Mouse (Mus musculus) spleen, adult 18-20 months (tissue): Measurements from ENCODE around the gene Elane.
"Not testable (repeated sequence)": the region's sequence is repeated elsewhere in the genome, so short reads cannot be mapped to it uniquely, and the experiment has no call there.

Experiments
- DNase-seq, 2 experiments: peaks; one replicate each; pipeline ENCODE4 v3.0.0; 2022; ENCODE audit warnings: mixed read lengths in 2 of 2

Elane gene

GRCm38 (mm10) chr10:79883297-79884084 is 2.6 kb upstream of the Elane start:
- DNase-seq = peak; percentile 49 to 77

- no peak for DNase-seq
Measured at GRCm38 (mm10) chr10:79884446-79884845, 1.6 kb upstream of the Elane start.

GRCm38 (mm10) chr10:79884938-79885337 is 1.1 kb upstream of the Elane start:
- not testable (repeated sequence) for DNase-seq

- DNase-seq = no peak
Measured at GRCm38 (mm10) chr10:79886611-79887010, 564 bp downstream of the Elane start.

DNA sequence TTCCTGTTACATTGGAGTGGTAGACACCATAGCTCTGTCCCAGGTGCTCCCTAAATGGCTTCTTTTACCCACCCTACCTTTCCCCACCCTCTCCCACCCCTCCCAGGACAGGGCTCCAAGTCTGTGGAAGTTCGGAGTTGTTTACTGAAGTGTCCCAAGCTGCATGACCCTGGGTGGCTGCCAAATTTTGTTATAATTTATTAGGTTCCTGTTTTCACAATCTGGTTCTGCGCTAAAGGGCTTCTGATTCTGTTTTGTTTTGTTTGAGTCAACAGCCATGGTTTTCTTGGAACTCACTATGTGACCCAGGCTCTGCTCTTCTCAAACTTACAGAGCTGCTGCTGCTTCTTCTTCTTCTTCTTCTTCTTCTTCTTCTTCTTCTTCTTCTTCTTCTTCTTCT is 3.3 kb downstream of the Elane start:
- no peak for DNase-seq

DNA sequence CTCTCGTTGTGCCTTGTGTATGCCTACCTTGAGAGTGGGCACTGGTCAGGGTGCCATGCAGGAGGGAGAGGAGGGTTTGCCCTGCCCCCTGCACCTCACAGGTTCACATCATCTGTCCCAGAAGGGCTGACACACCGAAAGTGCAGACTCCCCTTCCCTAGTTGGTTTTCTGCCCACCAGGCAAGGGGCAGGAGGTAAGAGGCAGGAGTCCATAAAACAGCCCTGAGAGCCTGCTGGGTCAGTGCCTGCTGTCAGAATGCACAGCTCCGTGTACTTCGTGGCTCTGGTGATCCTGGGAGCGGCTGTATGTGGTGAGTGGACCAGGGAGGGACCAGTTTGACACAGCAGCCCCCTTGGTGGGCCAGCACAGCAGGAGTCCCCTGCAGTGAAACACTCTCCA is 4.6 kb downstream of the Elane start, which contains the start of gene Cfd:
TSS of gene Cfd (plus strand) at position 184 of the 400 bp plus-strand sequence.
- no peak for DNase-seq

GRCm38 (mm10) chr10:79892451-79893118 is 6.5 kb downstream of the Elane start:
- peak; percentile 64 to 79 for DNase-seq

DNA sequence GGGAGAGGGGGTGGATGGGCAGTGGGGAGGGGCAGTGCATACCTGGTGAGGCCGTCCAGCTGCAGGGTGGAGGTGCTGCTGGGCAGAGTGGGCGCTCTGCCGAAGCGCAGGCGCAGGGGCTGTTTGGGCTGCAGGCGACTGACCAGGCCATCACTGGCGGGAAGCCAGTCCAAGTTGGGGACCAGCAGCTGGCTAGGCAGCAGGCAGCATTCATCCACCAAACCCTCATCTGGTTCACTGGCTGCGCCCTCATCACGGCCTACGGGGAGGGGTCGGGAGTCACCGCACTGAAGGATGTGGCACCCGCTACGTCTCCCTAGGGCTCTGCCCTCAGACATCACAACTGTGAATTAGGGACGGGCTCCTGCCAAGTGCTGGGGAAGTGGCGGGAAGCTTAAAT is 10.3 kb downstream of the Elane start:
- DNase-seq = no peak

GRCm38 (mm10) chr10:79896814-79897213 is 10.8 kb downstream of the Elane start:
- no peak for DNase-seq

DNA sequence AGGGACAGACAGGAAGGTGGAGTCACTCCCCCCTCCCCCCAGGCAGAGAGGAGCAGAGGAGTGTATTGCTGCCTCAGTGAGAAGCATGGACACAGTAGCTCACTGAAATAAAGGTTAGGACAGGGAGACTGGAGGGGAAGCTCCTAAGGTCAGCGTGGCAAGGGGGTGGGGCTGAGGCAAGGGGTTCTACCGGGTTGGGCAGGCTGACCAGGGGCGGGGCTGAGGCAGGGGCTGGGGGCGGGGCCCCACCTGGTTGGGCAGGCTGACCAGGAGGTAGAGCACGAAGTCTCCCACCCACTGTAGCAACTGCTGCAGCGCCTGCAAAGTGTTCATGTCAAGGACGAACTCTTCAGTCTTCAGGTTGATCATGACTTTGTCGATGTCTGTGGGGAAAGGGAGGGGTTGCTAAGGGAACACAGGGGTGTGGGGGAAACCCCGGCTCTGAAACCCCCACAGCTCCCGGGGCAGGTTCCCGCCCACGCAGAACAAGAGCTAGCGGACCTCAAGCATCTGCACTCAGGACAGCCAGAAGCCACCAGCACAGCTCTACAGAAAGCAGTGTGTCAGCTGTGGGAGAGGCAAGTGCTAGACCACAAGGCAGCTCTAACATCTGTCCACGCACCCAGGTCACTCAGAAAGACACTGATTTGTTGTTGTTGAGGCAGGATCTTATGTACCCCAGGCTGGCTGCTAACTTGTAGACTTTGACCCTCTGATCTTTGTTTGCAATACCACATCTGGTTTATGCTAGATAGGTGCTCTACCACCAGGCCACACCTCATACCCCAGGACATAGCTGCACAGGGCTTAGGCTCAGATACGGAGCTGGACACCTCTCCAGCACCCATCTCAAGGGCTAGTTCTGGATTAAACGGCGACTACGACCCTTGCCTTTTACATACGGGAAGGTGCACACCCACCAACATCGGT is 11.5 kb downstream of the Elane start:
- no peak for DNase-seq

- DNase-seq = no peak
Measured at GRCm38 (mm10) chr10:79900951-79901410, 14.9 kb downstream of the Elane start.

- DNase-seq = no peak
Measured at GRCm38 (mm10) chr10:79906712-79907111, 20.7 kb downstream of the Elane start.

DNA sequence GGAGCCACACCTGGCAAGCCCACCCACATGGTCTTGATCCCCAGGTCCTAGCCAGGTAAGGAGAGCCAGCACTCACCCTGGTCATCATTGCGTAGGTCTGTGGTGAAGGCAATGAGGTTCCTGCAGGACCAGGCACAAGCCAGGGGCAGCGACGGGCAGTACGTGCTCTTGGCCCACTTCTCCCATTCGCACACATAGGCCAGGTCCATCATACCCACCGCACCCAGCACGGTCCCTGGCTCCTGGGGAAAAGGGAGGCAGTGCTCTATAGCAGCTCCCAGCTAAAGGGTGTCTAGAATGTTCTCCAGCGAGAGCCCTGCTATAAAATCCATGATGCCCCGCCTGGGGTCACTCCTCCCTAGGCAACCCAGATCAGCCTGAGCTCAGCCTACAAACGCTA is 21.4 kb downstream of the Elane start:
- DNase-seq = no peak

GRCm38 (mm10) chr10:79908167-79909091 is 22.4 kb downstream of the Elane start, which contains the start of gene Med16:
Gene Med16 (minus strand): TSS chr10:79908923.
- DNase-seq = peak; percentile 96 to 97

DNA sequence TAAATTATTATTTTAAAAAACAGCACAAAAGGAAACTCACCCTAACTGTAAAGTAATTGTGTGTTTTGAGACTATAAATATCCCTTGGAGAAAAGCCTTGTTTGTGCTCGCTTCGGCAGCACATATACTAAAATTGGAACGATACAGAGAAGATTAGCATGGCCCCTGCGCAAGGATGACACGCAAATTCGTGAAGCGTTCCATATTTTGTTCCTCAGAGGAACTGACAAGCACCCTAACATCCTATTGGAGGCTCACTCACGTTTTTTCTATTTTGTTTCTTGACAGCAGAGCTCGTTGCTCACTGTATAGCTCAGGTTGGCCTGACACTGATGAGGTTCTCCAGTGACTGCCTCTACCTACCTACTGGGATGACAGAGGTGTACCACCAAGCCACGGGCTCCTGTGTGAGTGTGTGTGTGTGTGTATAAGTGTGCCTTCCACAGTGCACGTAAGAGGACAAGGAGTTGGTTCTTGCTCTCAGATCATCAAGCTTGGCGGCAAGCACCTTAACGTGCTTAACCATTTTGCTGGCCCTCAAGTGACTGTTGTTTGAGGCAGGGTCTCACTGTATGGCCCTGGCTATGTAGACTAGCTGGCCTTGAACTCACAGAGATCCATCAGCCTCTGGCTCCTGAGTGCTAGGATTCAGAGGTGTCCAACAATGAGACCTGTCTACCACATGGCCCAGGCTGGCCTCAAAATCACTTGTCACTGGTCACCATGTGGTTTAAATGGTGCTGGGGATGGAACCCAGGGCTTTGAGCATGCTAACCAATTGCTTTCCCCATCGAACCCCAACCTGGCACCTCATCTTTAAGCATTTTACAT is 23.3 kb downstream of the Elane start:
- DNase-seq = no peak

- DNase-seq = no peak
Measured at GRCm38 (mm10) chr10:79910556-79910955, 24.5 kb downstream of the Elane start, which contains the start of gene Gm26602. Gene Gm26602 (plus strand): TSS chr10:79910856.

- no peak for DNase-seq
Measured at GRCm38 (mm10) chr10:79912412-79912811, 26.4 kb downstream of the Elane start.

- DNase-seq = no peak
Measured at GRCm38 (mm10) chr10:79914131-79914947, 28.3 kb downstream of the Elane start.

DNA sequence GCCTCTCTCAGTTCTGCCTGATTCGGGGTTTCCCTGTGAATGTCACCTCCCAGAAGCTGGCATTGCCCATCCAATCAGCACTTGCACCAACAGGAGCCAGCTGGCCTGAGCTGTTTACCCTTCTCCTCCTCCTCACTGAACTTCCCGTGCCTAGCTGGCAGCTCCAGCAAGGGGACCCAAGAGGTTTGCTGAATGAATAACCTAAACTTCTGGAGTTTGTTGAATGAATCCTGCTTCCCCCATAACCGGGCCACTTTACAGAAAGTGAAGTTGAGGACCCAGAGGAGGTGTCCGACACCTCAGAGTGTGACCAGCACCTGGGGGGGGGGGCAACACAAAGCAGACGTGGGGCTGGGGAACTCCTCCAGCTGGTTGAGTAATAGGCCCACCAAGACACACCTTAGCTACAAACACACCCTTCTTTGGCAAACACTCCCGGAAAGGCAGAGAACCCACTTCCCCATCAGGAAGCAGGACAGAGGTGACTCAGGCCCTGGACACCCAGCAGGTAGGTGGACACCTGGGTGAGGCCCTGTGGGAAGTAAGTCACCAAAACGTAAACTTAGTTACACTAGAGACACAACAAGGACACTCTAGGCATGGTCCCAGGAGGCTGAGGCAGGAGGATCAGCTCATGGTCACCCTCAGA is 29.0 kb downstream of the Elane start:
- DNase-seq = no peak
